Mouse (Mus musculus) heart, adult 2 months (tissue): ENCODE results near the gene Tmem230. TPM values are rescaled to one million over a fixed set of nuclear protein-coding genes. Genes with fewer than 3 reads are reported as not detected.
A peak's percentile ranks its signal among the peaks of the same experiment; 100 is the strongest.

ENCODE experiments used
- DNase-seq, 2 experiments: peaks; one replicate each; pipeline ENCODE4 v3.0.0; 2021
- H3K27ac ChIP-seq: fragments of 200-600 bp; 2 replicates; pipeline ENCODE4 v1.8.1; 2022
- H3K27me3 ChIP-seq: fragments of 200-500 bp; 2 replicates; pipeline ENCODE4 v1.6.1; 2012; ENCODE audit warnings: mild to moderate bottlenecking, low read length, inconsistent platforms, mixed read lengths; ENCODE audit not compliant: control insufficient read depth, insufficient read depth
- H3K36me3 ChIP-seq: fragments of 200-500 bp; 2 replicates; pipeline ENCODE4 v1.6.1; 2012; ENCODE audit warnings: low read length, inconsistent platforms; ENCODE audit not compliant: control insufficient read depth, insufficient read depth
- H3K4me1 ChIP-seq: fragments of 200-500 bp; 2 replicates; pipeline ENCODE4 v1.6.1; 2011; ENCODE audit warnings: low read length; ENCODE audit not compliant: control insufficient read depth, insufficient read depth
- H3K4me3 ChIP-seq: fragments of 200-600 bp; 2 replicates; pipeline ENCODE4 v1.8.1; 2022
- H3K79me2 ChIP-seq: fragments of 200-500 bp; replicated peaks from 2 replicates; pipeline ENCODE4 v1.6.1; 2012; ENCODE audit warnings: mild to moderate bottlenecking, inconsistent platforms, low read length, moderate library complexity, mixed read lengths; ENCODE audit not compliant: control insufficient read depth, insufficient read depth
- H3K9ac ChIP-seq: fragments of 200-500 bp; 2 replicates; pipeline ENCODE4 v1.6.1; 2012; ENCODE audit warnings: low read depth, mild to moderate bottlenecking, control low read depth, inconsistent platforms, low read length, mixed read lengths
- CTCF ChIP-seq: fragments of 200-600 bp; IDR thresholded peaks from 2 replicates; pipeline ENCODE4 v1.8.1; 2022; ENCODE audit warnings: antibody characterized with exemption, mild to moderate bottlenecking, moderate library complexity
- EP300 ChIP-seq: fragments of 200-500 bp; IDR thresholded peaks from 2 replicates; pipeline ENCODE4 v1.6.1; 2011; ENCODE audit warnings: low read depth, low read length, control low read depth; ENCODE audit not compliant: insufficient read depth
- POLR2A ChIP-seq: fragments of 200-500 bp; IDR thresholded peaks from 2 replicates; pipeline ENCODE4 v1.6.1; 2011; ENCODE audit warnings: mild to moderate bottlenecking, low read depth, low read length, control low read depth; ENCODE audit not compliant: insufficient read depth
- WGBS: fragments of 180-500 bp; shearing (Covaris S2); methylation state at CpG from one replicate; pipeline ENCODE4 v1.1.7; 2018; 5-methylcytosine and 5-hydroxymethylcytosine counted together
- intact Hi-C: fragments of 180-260 bp; cut with DNase I; formaldehyde crosslinking; loops from one replicate; pipeline ENCODE4 v1.15.1; 2025
- polyA plus RNA-seq: library from polyadenylated mRNA; depleted of rRNA; stranded (reverse); fragments of >200 nt; gene quantifications from 2 replicates; pipeline ENCODE4 v1.2.3, GENCODE M21; 2012
- total RNA-seq, 2 experiments: library from RNA; stranded (reverse); gene quantifications; 2 replicates each; pipeline ENCODE4 v1.2.3; 2021

Tmem230 gene
- total and polyA plus RNA-seq, 3 experiments, result 23.1 to 28.0 (median 23.3) TPM

GRCm38 (mm10) chr2:132232413-132232945 lies 15.1 kb downstream of the Tmem230 start:
- 92% methylated on average over 3 of the region's 3 CpGs for WGBS
- Histone ChIP-seq H3K4me1 (no peaks in the 10 kb centered on the region), H3K27me3 (no peaks in the 10 kb centered on the region), H3K79me2 (no peaks in the 10 kb centered on the region), H3K36me3 (no peaks in the 10 kb centered on the region), H3K9ac (no peak overlapping the region), H3K4me3 (no peak overlapping the region), H3K27ac (no peak overlapping the region)
- intact Hi-C loops, result no loop called here
- no peak for TF ChIP-seq EP300
- no peak for TF ChIP-seq POLR2A
- TF ChIP-seq CTCF, result no peak
- no peak for DNase-seq

- intact Hi-C loops, result no loop called here
- TF ChIP-seq CTCF (no peak), EP300 (no peak), POLR2A (no peak)
- DNase-seq, result peak in 1 of 2 experiments; percentile 26
- WGBS, result 72% methylated on average over 4 of the region's 4 CpGs
- H3K27ac ChIP-seq, result no peak overlapping the region
- H3K27me3 ChIP-seq, result no peaks in the 10 kb centered on the region
- H3K36me3 ChIP-seq, result no peaks in the 10 kb centered on the region
- H3K79me2 ChIP-seq, result no peaks in the 10 kb centered on the region
- no peak overlapping the region for H3K9ac ChIP-seq
- no peak overlapping the region for H3K4me3 ChIP-seq
- H3K4me1 ChIP-seq, result peaks cover 2% of the 10 kb centered on the region; the same call in 1 of the 2 replicates
Observed at GRCm38 (mm10) chr2:132224359-132224758, 23.2 kb downstream of the Tmem230 start.

- TF ChIP-seq EP300 (no peak), CTCF (no peak)
- WGBS, result 48% methylated on average over 11 of the region's 11 CpGs
- Histone ChIP-seq H3K79me2 (no peaks in the 10 kb centered on the region), H3K9ac (no peak overlapping the region), H3K27me3 (no peaks in the 10 kb centered on the region), H3K36me3 (no peaks in the 10 kb centered on the region), H3K27ac (peak overlapping the region; percentile 36; the same call in 1 of the 2 replicates), H3K4me3 (no peak overlapping the region), H3K4me1 (peaks cover 2% of the 10 kb centered on the region; the same call in 1 of the 2 replicates)
- intact Hi-C loops, result no loop called here
- DNase-seq, result peak; percentile 16 to 25
Observed at GRCm38 (mm10) chr2:132221611-132222073, 26.0 kb downstream of the Tmem230 start.

GRCm38 (mm10) chr2:132211995-132212656 lies 35.5 kb downstream of the Tmem230 start:
- Histone ChIP-seq H3K4me3 (no peak overlapping the region), H3K79me2 (no peaks in the 10 kb centered on the region), H3K27ac (no peak overlapping the region), H3K9ac (no peak overlapping the region), H3K36me3 (no peaks in the 10 kb centered on the region), H3K4me1 (no peaks in the 10 kb centered on the region), H3K27me3 (no peaks in the 10 kb centered on the region)
- intact Hi-C loops, result no loop called here
- 60% methylated on average over 5 of the region's 5 CpGs for WGBS
- peak; percentile 26 to 66 for DNase-seq
- TF ChIP-seq EP300 (no peak), POLR2A (no peak), CTCF (no peak)

- intact Hi-C loops, result no loop called here
- H3K79me2 ChIP-seq, result no peaks in the 10 kb centered on the region
- TF ChIP-seq EP300, result no peak
- no peak for TF ChIP-seq CTCF
- no peak for TF ChIP-seq POLR2A
Observed at GRCm38 (mm10) chr2:132210806-132211312, 36.7 kb downstream of the Tmem230 start.

GRCm38 (mm10) chr2:132208246-132208881 lies 39.2 kb downstream of the Tmem230 start:
- no peaks in the 10 kb centered on the region for H3K36me3 ChIP-seq
- no peaks in the 10 kb centered on the region for H3K79me2 ChIP-seq
- H3K27me3 ChIP-seq, result no peaks in the 10 kb centered on the region
- H3K9ac ChIP-seq, result no peak overlapping the region
- no peak overlapping the region for H3K4me3 ChIP-seq
- no peaks in the 10 kb centered on the region for H3K4me1 ChIP-seq
- H3K27ac ChIP-seq, result no peak overlapping the region
- DNase-seq, result no peak
- 74% methylated on average over 8 of the region's 8 CpGs for WGBS
- TF ChIP-seq POLR2A (no peak), EP300 (no peak), CTCF (no peak)
- intact Hi-C loops, result no loop called here

More at GRCm38 (mm10) chr2:132210806-132211312, 36.7 kb downstream of the Tmem230 start:
- Histone ChIP-seq H3K4me1 (no peaks in the 10 kb centered on the region), H3K9ac (no peak overlapping the region), H3K4me3 (no peak overlapping the region), H3K27me3 (no peaks in the 10 kb centered on the region), H3K27ac (no peak overlapping the region), H3K36me3 (no peaks in the 10 kb centered on the region)
- no peak for DNase-seq
- WGBS, result 84% methylated on average over 9 of the region's 9 CpGs
